8 mouse cellular contexts compared by ENCODE assay signal in genomic region chr13:60347881-60348280, GRCm38 (mm10).
DNase-seq lines count a peak whose midpoint lies in the region; ATAC-seq and TF ChIP-seq lines count a peak whose summit lies in the region.

No protein-coding gene starts in this region.

- ATAC-seq in heart, embryonic 11.5 days (replicated peaks; ENCODE audit: insufficient number of reproducible peaks, low FRiP score, low TSS enrichment) = no peak
- ATAC-seq in limb, embryonic 11.5 days (ENCODE audit: insufficient number of reproducible peaks, low FRiP score, low TSS enrichment, low read depth) = peak; percentile 14; the same call in 1 of the 2 replicates
- ATAC-seq in monocyte, adult 5-6 weeks (replicated peaks; ENCODE audit: insufficient number of reproducible peaks, low FRiP score, low TSS enrichment, poor library complexity, severe bottlenecking) = no peak
- no peak for ATAC-seq in megakaryocyte-erythroid progenitor cell, adult 5-6 weeks (replicated peaks; ENCODE audit: low FRiP score, low TSS enrichment, poor library complexity, severe bottlenecking)

- intact Hi-C loops in heart, adult 2 months (cut with DNase I) = no loop called here

- no peak overlapping the region for H3K4me3 ChIP-seq in heart, adult 2 months
- H3K4me3 ChIP-seq in heart, embryonic 11.5 days (ENCODE audit: low read depth, low read length) = no peak overlapping the region
- H3K4me3 ChIP-seq in limb, embryonic 11.5 days (ENCODE audit: low read depth, low read length) = no peak overlapping the region

- no peaks in the 10 kb centered on the region for H3K79me2 ChIP-seq in heart, adult 2 months (replicated peaks; ENCODE audit: control insufficient read depth, insufficient read depth, low read length)

- TF ChIP-seq EP300 in heart, adult 2 months (IDR thresholded peaks at IDR 0.05; ENCODE audit: insufficient read depth, low read depth, low read length) = no peak

- peak; percentile 23 to 37 for DNase-seq in heart, adult 2 months
- peak; percentile 40 for DNase-seq in MN1 (ENCODE audit: low spot score)
- DNase-seq in forelimb bud, embryonic 11.5 days (ENCODE audit: low read depth, low spot score) = peak; percentile 44
- peak; percentile 28 for DNase-seq in limb, embryonic 11.5 days (ENCODE audit: low spot score)
- no peak for DNase-seq in right cerebral cortex, adult 2 months (ENCODE audit: low spot score in 2 of 2)

- no peak overlapping the region for H3K27ac ChIP-seq in heart, adult 2 months
- H3K27ac ChIP-seq in heart, embryonic 11.5 days (ENCODE audit: low read depth, low read length) = no peak overlapping the region
- H3K27ac ChIP-seq in limb, embryonic 11.5 days (replicated peaks; ENCODE audit: low read depth, low read length) = no peak overlapping the region; the same call in 1 of the 2 replicates

- no peaks in the 10 kb centered on the region for H3K9me3 ChIP-seq in heart, embryonic 11.5 days (replicated peaks; ENCODE audit: control insufficient read depth, low read length)
- H3K9me3 ChIP-seq in limb, embryonic 11.5 days (ENCODE audit: control insufficient read depth, low read length) = no peaks in the 10 kb centered on the region

- no peak overlapping the region for H3K4me2 ChIP-seq in heart, embryonic 11.5 days
- no peak overlapping the region for H3K4me2 ChIP-seq in limb, embryonic 11.5 days (ENCODE audit: low read depth, severe bottlenecking)

- no peak overlapping the region for H3K9ac ChIP-seq in heart, adult 2 months (ENCODE audit: low read depth, low read length)
- H3K9ac ChIP-seq in heart, embryonic 11.5 days (ENCODE audit: low read depth, low read length) = no peak overlapping the region
- H3K9ac ChIP-seq in limb, embryonic 11.5 days (ENCODE audit: low read length) = no peak overlapping the region

- H3K4me1 ChIP-seq in heart, adult 2 months (ENCODE audit: control insufficient read depth, insufficient read depth, low read length) = no peaks in the 10 kb centered on the region; the same call in 1 of the 2 replicates
- no peaks in the 10 kb centered on the region for H3K4me1 ChIP-seq in heart, embryonic 11.5 days (ENCODE audit: control insufficient read depth, insufficient read depth, low read length)
- H3K4me1 ChIP-seq in limb, embryonic 11.5 days (ENCODE audit: control insufficient read depth, insufficient read depth, low read length) = peaks cover 5% of the 10 kb centered on the region

- no peaks in the 10 kb centered on the region for H3K36me3 ChIP-seq in heart, adult 2 months (ENCODE audit: control insufficient read depth, insufficient read depth, low read length)
- H3K36me3 ChIP-seq in heart, embryonic 11.5 days (ENCODE audit: control insufficient read depth, insufficient read depth, low read length) = no peaks in the 10 kb centered on the region
- no peaks in the 10 kb centered on the region for H3K36me3 ChIP-seq in limb, embryonic 11.5 days (ENCODE audit: control insufficient read depth, insufficient read depth, low read length)

- no peaks in the 10 kb centered on the region for H3K27me3 ChIP-seq in heart, adult 2 months (ENCODE audit: control insufficient read depth, insufficient read depth, low read length)
- H3K27me3 ChIP-seq in heart, embryonic 11.5 days (ENCODE audit: control insufficient read depth, insufficient read depth, low read length) = no peaks in the 10 kb centered on the region
- H3K27me3 ChIP-seq in limb, embryonic 11.5 days (ENCODE audit: control insufficient read depth, insufficient read depth, low read length) = no peaks in the 10 kb centered on the region

- WGBS in heart, adult 2 months = 23% methylated on average over 7 of the region's 7 CpGs
- WGBS in heart, embryonic 11.5 days (ENCODE audit: insufficient replicate concordance) = 61% methylated on average over 7 of the region's 7 CpGs
- 46% methylated on average over 7 of the region's 7 CpGs for WGBS in limb, embryonic 11.5 days

- no peak for TF ChIP-seq CTCF in heart, adult 2 months (IDR thresholded peaks at IDR 0.05)

- no peak for TF ChIP-seq POLR2A in heart, adult 2 months (IDR thresholded peaks at IDR 0.05; ENCODE audit: insufficient read depth, low read depth, low read length)

Comparison
In these comparisons a context has a peak if more than half of its experiments do, and no peak if none do; other contexts are left out.
1. DNase-seq: peak in heart, adult 2 months (2 of 2), MN1 (single experiment), forelimb bud, embryonic 11.5 days (single experiment) and limb, embryonic 11.5 days (single experiment); none in right cerebral cortex, adult 2 months (0 of 2).